Mouse (Mus musculus): Measurements from ENCODE around the gene Zfp322a. TPM values are rescaled to one million over a fixed set of nuclear protein-coding genes. Genes with fewer than 3 reads are reported as not detected.

Zfp322a gene
- polyA plus RNA-seq (2012; rRNA removed; ENCODE audit: low replicate concordance) = 0.09 and 0.11 TPM in 2 replicates

GRCm38 (mm10) chr13:23368583-23369420 lies at the start of gene Zfp322a:
Zfp322a (minus strand) TSS chr13:23369208.

Other genes starting within 250 kb of the Zfp322a start
- gene Vmn1r218, start 236.1 kb downstream of the Zfp322a start, polyA plus RNA-seq (2012; rRNA removed; ENCODE audit: low replicate concordance) = not detected in 2 replicates
- gene Vmn1r219, start 209.9 kb downstream of the Zfp322a start, polyA plus RNA-seq (2012; rRNA removed; ENCODE audit: low replicate concordance) = not detected in 2 replicates
- not detected in 2 replicates for gene Vmn1r220, start 181.2 kb downstream of the Zfp322a start, polyA plus RNA-seq (2012; rRNA removed; ENCODE audit: low replicate concordance)
- not detected in 2 replicates for gene Vmn1r221, start 155.1 kb downstream of the Zfp322a start, polyA plus RNA-seq (2012; rRNA removed; ENCODE audit: low replicate concordance)
- not detected in 2 replicates for gene Vmn1r222, start 133.3 kb downstream of the Zfp322a start, polyA plus RNA-seq (2012; rRNA removed; ENCODE audit: low replicate concordance)
- gene Vmn1r223, start 122.1 kb downstream of the Zfp322a start, polyA plus RNA-seq (2012; rRNA removed; ENCODE audit: low replicate concordance) = not detected in 2 replicates
- 0.78 and 1.2 TPM in 2 replicates for gene Abt1, start 54.7 kb upstream of the Zfp322a start, polyA plus RNA-seq (2012; rRNA removed; ENCODE audit: low replicate concordance)
- gene Btn1a1, start 96.7 kb upstream of the Zfp322a start, polyA plus RNA-seq (2012; rRNA removed; ENCODE audit: low replicate concordance) = 0.04 TPM in 1 of 2 replicates, not detected in the other
- not detected in 2 replicates for gene Btn2a2, start 119.6 kb upstream of the Zfp322a start, polyA plus RNA-seq (2012; rRNA removed; ENCODE audit: low replicate concordance)
- gene Hist1h4h, start 161.8 kb upstream of the Zfp322a start, polyA plus RNA-seq (2012; rRNA removed; ENCODE audit: low replicate concordance) = 12.7 and 22.9 TPM in 2 replicates
- gene Hist1h2af, start 164.7 kb upstream of the Zfp322a start, polyA plus RNA-seq (2012; rRNA removed; ENCODE audit: low replicate concordance) = 782 and 1,968 TPM in 2 replicates
- gene Hist1h3g, start 166.2 kb upstream of the Zfp322a start, polyA plus RNA-seq (2012; rRNA removed; ENCODE audit: low replicate concordance) = 41.4 and 47.8 TPM in 2 replicates
- 3.4 and 4.2 TPM in 2 replicates for gene Hist1h2bh, start 174.2 kb upstream of the Zfp322a start, polyA plus RNA-seq (2012; rRNA removed; ENCODE audit: low replicate concordance)
- 12.4 and 14.5 TPM in 2 replicates for gene Hist1h3f, start 174.8 kb upstream of the Zfp322a start, polyA plus RNA-seq (2012; rRNA removed; ENCODE audit: low replicate concordance)
- 6.2 and 12.0 TPM in 2 replicates for gene Hist1h4f, start 182.4 kb upstream of the Zfp322a start, polyA plus RNA-seq (2012; rRNA removed; ENCODE audit: low replicate concordance)
- gene Hist1h1d, start 184.1 kb upstream of the Zfp322a start, polyA plus RNA-seq (2012; rRNA removed; ENCODE audit: low replicate concordance) = 0.11 and 0.13 TPM in 2 replicates
- gene Hist1h3e, start 193.2 kb upstream of the Zfp322a start, polyA plus RNA-seq (2012; rRNA removed; ENCODE audit: low replicate concordance) = 34.6 and 43.8 TPM in 2 replicates
- 11.9 and 48.7 TPM in 2 replicates for gene Hist1h2ae, start 202.0 kb upstream of the Zfp322a start, polyA plus RNA-seq (2012; rRNA removed; ENCODE audit: low replicate concordance)
- 29.6 and 41.4 TPM in 2 replicates for gene Hist1h2bg, start 202.2 kb upstream of the Zfp322a start, polyA plus RNA-seq (2012; rRNA removed; ENCODE audit: low replicate concordance)
- gene Hist1h2bf, start 205.0 kb upstream of the Zfp322a start, polyA plus RNA-seq (2012; rRNA removed; ENCODE audit: low replicate concordance) = 13.2 and 22.0 TPM in 2 replicates
- 3.7 and 15.3 TPM in 2 replicates for gene Hist1h2ad, start 205.2 kb upstream of the Zfp322a start, polyA plus RNA-seq (2012; rRNA removed; ENCODE audit: low replicate concordance)
- gene Hist1h3d, start 206.6 kb upstream of the Zfp322a start, polyA plus RNA-seq (2012; rRNA removed; ENCODE audit: low replicate concordance) = 13.1 and 33.1 TPM in 2 replicates
- gene Hist1h4d, start 212.4 kb upstream of the Zfp322a start, polyA plus RNA-seq (2012; rRNA removed; ENCODE audit: low replicate concordance) = 7.5 and 12.3 TPM in 2 replicates

Measured in duodenum, adult 2 months (tissue).